8 mouse cellular contexts compared by ENCODE assay signal in the genomic region with DNA sequence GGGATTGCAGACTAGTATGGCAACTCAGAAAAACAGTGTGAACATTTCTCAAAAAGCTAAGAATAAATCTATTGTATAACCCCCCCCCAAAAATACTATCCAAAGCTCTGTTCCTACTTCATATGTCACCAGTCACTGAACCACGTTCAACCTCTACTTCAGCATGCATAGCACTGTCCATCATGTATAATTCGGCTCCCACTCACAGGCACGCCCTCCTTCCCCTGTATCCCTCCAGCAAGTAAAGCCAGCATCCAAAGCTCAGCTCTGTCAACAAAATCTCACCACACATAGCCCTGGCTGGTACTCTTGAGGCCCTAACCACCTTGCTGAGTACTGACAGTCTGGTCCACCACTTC. TPM values are rescaled to one million over a fixed set of nuclear protein-coding genes. Genes with fewer than 3 reads are reported as not detected.
DNase-seq lines count a peak whose midpoint lies in the region; ATAC-seq and TF ChIP-seq lines count a peak whose summit lies in the region.

No protein-coding gene starts in this region.

- no peak for ATAC-seq in kidney, embryonic 16.5 days (ENCODE audit: low FRiP score, low TSS enrichment)
- ATAC-seq in hindbrain, embryonic 16.5 days, result no peak
- peak; percentile 64; the same call in 1 of the 2 replicates for ATAC-seq in midbrain, embryonic 16.5 days

- peak overlapping the region; percentile 59 for H3K4me3 ChIP-seq in kidney, embryonic 16.5 days (ENCODE audit: low read length)
- H3K4me3 ChIP-seq in cortical plate, adult 2 months (ENCODE audit: insufficient read depth, low read length), result peak overlapping the region; percentile 69
- H3K4me3 ChIP-seq in hindbrain, embryonic 16.5 days (ENCODE audit: low read length), result peak overlapping the region; percentile 51
- peak overlapping the region; percentile 51 for H3K4me3 ChIP-seq in midbrain, embryonic 16.5 days (ENCODE audit: low read depth, low read length)

- no peak for DNase-seq in kidney, adult 8-10 months
- DNase-seq in adrenal gland, adult 8-10 months, result no peak
- no peak for DNase-seq in layer of hippocampus, adult 8-10 months (ENCODE audit: low spot score in 2 of 2)
- no peak for DNase-seq in urinary bladder, adult 2 months (ENCODE audit: low spot score)

- peak overlapping the region; percentile 52 for H3K9ac ChIP-seq in kidney, embryonic 16.5 days (replicated peaks; ENCODE audit: low read length)
- H3K9ac ChIP-seq in hindbrain, embryonic 16.5 days (ENCODE audit: low read depth, low read length), result peak overlapping the region; percentile 65
- H3K9ac ChIP-seq in midbrain, embryonic 16.5 days (ENCODE audit: low read depth, low read length), result peak overlapping the region; percentile 66; the same call in 1 of the 2 replicates

- H3K36me3 ChIP-seq in kidney, embryonic 16.5 days (ENCODE audit: insufficient read depth, low read length), result 0 out of 2 replicates have a peak, but pooled peaks cover 2% of the 10 kb centered on the region
- H3K36me3 ChIP-seq in hindbrain, embryonic 16.5 days (ENCODE audit: control insufficient read depth, insufficient read depth, low read length), result no peaks in the 10 kb centered on the region
- no peaks in the 10 kb centered on the region for H3K36me3 ChIP-seq in midbrain, embryonic 16.5 days (ENCODE audit: control insufficient read depth, insufficient read depth, low read length)

- H3K27me3 ChIP-seq in kidney, embryonic 16.5 days (ENCODE audit: insufficient read depth, low read length), result no peaks in the 10 kb centered on the region
- no peaks in the 10 kb centered on the region for H3K27me3 ChIP-seq in hindbrain, embryonic 16.5 days (replicated peaks; ENCODE audit: control insufficient read depth, insufficient read depth, low read length)
- no peaks in the 10 kb centered on the region for H3K27me3 ChIP-seq in midbrain, embryonic 16.5 days (ENCODE audit: control insufficient read depth, insufficient read depth, low read depth, low read length)

- H3K4me2 ChIP-seq in kidney, embryonic 16.5 days (replicated peaks; ENCODE audit: low read depth, low read length), result peak overlapping the region; percentile 52
- peak overlapping the region; percentile 59 for H3K4me2 ChIP-seq in hindbrain, embryonic 16.5 days (ENCODE audit: low read length)
- H3K4me2 ChIP-seq in midbrain, embryonic 16.5 days (ENCODE audit: low read length), result peak overlapping the region; percentile 56

- TF ChIP-seq POLR2A in cortical plate, adult 2 months (IDR thresholded peaks at IDR 0.05; ENCODE audit: extremely low read depth, insufficient read depth, low read length), result no peak

- H3K9me3 ChIP-seq in kidney, embryonic 16.5 days (ENCODE audit: low read length), result no peaks in the 10 kb centered on the region
- H3K9me3 ChIP-seq in hindbrain, embryonic 16.5 days (ENCODE audit: control insufficient read depth, low read length), result no peaks in the 10 kb centered on the region
- no peaks in the 10 kb centered on the region for H3K9me3 ChIP-seq in midbrain, embryonic 16.5 days (replicated peaks; ENCODE audit: control insufficient read depth, low read length, poor library complexity, severe bottlenecking)

- H3K27ac ChIP-seq in kidney, embryonic 16.5 days (ENCODE audit: low read length), result peak overlapping the region; percentile 82; the same call in 1 of the 2 replicates
- H3K27ac ChIP-seq in cortical plate, adult 2 months (ENCODE audit: insufficient read depth, low read length), result peak overlapping the region; percentile 95; the same call in 1 of the 2 replicates
- peak overlapping the region; percentile 79 for H3K27ac ChIP-seq in hindbrain, embryonic 16.5 days (ENCODE audit: low read depth, low read length)
- peak overlapping the region; percentile 67; the same call in 1 of the 2 replicates for H3K27ac ChIP-seq in midbrain, embryonic 16.5 days (ENCODE audit: low read length)

- no peak for TF ChIP-seq CTCF in cortical plate, adult 2 months (IDR thresholded peaks at IDR 0.05; ENCODE audit: extremely low read depth, insufficient read depth, low read length)

- 58% methylated on average over 3 of the region's 3 CpGs for WGBS in kidney, embryonic 16.5 days
- 38% methylated on average over 3 of the region's 3 CpGs for WGBS in hindbrain, embryonic 16.5 days
- WGBS in midbrain, embryonic 16.5 days, result 45% methylated on average over 3 of the region's 3 CpGs

- 0 out of 2 replicates have a peak, but pooled peaks cover 4% of the 10 kb centered on the region for H3K4me1 ChIP-seq in kidney, embryonic 16.5 days (ENCODE audit: insufficient read depth, low read length)
- H3K4me1 ChIP-seq in cortical plate, adult 2 months (ENCODE audit: control insufficient read depth, insufficient read depth, low read length), result no peaks in the 10 kb centered on the region
- peaks cover 5% of the 10 kb centered on the region for H3K4me1 ChIP-seq in hindbrain, embryonic 16.5 days (ENCODE audit: control insufficient read depth, insufficient read depth, low read depth, low read length)
- H3K4me1 ChIP-seq in midbrain, embryonic 16.5 days (ENCODE audit: control insufficient read depth, insufficient read depth, low read length), result peaks cover 7% of the 10 kb centered on the region

RNA-seq across cellular contexts. Expression of a gene that starts 0.8 kb away (rescaled TPM):
- 36.1 and 39.1 TPM in 2 replicates for polyA plus RNA-seq in kidney, embryonic 16.5 days (2015; fragmentation: Nextera tagmentation; extraction: Ambion mirVana)
- 15.8 and 17.4 TPM in 2 replicates for polyA plus RNA-seq in cortical plate, adult 2 months (2012; rRNA removed)
- polyA plus RNA-seq in hindbrain, embryonic 16.5 days (2015; fragmentation: Nextera tagmentation; extraction: Ambion mirVana), result 38.6 and 45.1 TPM in 2 replicates
- polyA plus RNA-seq in midbrain, embryonic 16.5 days (2015; fragmentation: Nextera tagmentation; extraction: Ambion mirVana), result 39.6 and 42.3 TPM in 2 replicates
- 10 to 100 TPM; 16.0 to 21.0 (median 19.9) TPM for total RNA-seq in adrenal gland, adult 8-10 months (2022)
- total RNA-seq in layer of hippocampus, adult 8-10 months (2022), result 10 to 100 TPM; 10.7 to 14.9 (median 12.9) TPM
- 29.5 and 33.5 TPM in 2 replicates for polyA plus RNA-seq in urinary bladder, adult 2 months (2012; rRNA removed)

RNA-seq across cellular contexts. Expression of a gene that starts 20.0 kb away (rescaled TPM):
- polyA plus RNA-seq in kidney, embryonic 16.5 days (2015; fragmentation: Nextera tagmentation; extraction: Ambion mirVana), result 2.5 and 2.6 TPM in 2 replicates
- polyA plus RNA-seq in cortical plate, adult 2 months (2012; rRNA removed), result 259 and 275 TPM in 2 replicates
- polyA plus RNA-seq in hindbrain, embryonic 16.5 days (2015; fragmentation: Nextera tagmentation; extraction: Ambion mirVana), result 14.5 and 17.7 TPM in 2 replicates
- polyA plus RNA-seq in midbrain, embryonic 16.5 days (2015; fragmentation: Nextera tagmentation; extraction: Ambion mirVana), result 17.3 and 19.3 TPM in 2 replicates
- total RNA-seq in adrenal gland, adult 8-10 months (2022), result 10 to 100 TPM; 35.0 to 57.8 (median 49.0) TPM
- 100 to 1,000 TPM; 275 to 344 (median 299) TPM for total RNA-seq in layer of hippocampus, adult 8-10 months (2022)
- polyA plus RNA-seq in urinary bladder, adult 2 months (2012; rRNA removed), result 26.5 and 32.1 TPM in 2 replicates
